Mouse (Mus musculus): Measurements from ENCODE around the gene Nes.

The Nes gene

DNA sequence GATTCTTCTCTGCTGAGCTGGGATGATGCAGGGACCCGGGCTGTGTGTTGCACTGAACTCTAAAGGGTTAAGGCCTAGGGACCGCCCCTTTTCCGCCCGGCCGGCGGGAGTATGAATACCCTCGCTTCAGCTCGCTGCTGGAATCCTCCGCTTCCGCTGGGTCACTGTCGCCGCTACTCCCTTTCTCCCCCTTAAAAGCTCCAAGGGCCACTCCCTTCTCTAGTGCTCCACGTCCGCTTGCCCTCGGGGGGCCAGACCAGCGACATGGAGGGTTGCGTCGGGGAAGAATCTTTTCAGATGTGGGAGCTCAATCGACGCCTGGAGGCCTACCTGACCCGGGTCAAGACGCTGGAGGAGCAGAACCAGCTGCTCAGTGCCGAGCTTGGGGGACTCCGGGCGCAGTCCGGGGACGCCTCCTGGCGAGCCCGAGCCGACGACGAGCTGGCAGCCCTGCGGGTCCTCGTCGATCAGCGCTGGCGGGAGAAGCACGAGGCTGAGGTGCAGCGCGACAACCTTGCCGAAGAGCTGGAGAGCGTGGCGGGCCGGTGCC lies at the start of gene Nes:
Gene Nes, plus strand, starts transcription at position 140 of the 550 bp plus-strand sequence.
- peak; percentile 70 to 77 for DNase-seq

GRCm38 (mm10) chr3:87924996-87925395 lies 45.9 kb upstream of the Nes start:
- DNase-seq = no peak

DNA sequence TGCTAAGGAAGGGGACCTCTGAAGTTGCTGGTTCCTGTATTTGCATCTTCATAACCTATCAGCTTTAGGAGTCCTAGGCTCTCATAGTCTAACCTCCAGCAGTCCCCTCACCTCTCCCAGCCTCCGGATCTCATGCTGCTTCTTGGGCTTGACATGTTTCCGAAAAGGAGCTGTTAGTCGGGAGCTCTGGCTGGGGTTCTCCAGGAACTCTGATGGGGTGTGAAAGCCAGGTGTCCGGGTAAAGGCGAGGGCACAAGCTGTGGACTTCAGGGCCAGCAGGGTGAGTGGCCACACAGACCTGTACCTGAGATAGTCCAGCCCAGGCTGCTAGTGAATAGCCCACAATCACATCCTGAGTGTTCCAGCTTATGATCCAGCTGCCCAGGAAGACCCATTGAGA lies 43.4 kb upstream of the Nes start:
- DNase-seq = no peak

GRCm38 (mm10) chr3:87929341-87930077 lies 41.4 kb upstream of the Nes start:
- DNase-seq = no peak

DNA sequence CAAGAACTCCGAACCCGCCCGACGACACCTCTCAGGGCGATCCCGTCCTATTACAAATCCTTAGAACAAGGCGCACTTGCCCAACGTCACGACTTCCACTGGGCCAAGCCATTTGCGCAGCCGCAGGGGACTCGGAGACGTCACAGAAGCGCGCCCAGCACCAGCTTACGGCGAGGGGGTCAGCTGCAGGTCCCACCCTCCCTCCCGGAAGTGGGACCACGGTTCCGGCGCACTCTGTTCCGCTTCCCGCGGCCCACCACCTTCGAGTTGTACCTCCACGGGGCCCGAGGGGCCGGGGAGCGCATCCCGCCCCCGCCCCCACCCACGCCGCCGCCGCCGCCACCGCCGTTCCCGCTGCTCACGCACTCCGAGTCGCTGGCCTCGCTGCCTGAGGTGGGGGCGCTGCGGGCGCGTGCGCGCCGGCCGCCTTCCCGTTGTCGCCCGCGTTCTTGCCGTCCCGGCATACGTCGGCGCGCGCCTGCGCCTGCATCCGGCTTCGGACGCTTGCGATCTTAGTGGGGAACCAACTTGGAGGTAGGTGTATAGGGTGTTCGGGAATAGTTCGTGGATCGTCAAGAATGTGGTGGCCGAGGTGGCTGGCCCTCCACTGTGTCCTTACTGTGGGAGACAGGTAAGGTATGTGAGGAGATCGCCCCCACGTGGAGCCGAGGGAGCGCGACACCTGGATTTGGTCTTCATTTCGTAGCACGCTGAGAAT lies 40.6 kb upstream of the Nes start, which contains the start of the genes Isg20l2 and Rrnad1:
Gene Isg20l2, plus strand, starts transcription at position 237 of the 718 bp plus-strand sequence.
Gene Rrnad1, minus strand, starts transcription at position 640 of the 718 bp plus-strand sequence.
- peak; percentile 98 for DNase-seq

- peak in 1 of 2 experiments; percentile 72 for DNase-seq
Measured at GRCm38 (mm10) chr3:87934026-87934425, 36.9 kb upstream of the Nes start.

DNA sequence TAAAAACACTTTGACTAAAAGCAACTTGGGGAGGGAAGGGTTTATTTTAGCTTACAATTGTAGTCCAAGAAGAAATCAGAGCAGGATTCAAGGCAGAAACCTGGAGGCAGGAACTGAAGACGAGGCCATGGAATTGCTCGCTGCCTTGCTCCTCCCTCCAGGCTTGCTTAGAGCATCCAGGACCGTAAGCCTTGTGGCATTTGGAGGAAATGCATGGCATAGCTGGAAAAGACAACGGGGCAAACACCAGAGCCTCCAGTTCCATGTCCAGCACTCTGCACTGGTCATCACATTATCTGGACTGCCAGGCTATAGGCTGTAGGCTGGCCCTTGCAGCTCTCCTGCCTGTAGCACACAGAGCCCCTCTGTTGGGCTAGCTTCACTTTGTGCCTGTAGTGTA lies 36.4 kb upstream of the Nes start:
- no peak for DNase-seq

- peak; percentile 48 to 63 for DNase-seq
Measured at GRCm38 (mm10) chr3:87935201-87935600, 35.7 kb upstream of the Nes start.

GRCm38 (mm10) chr3:87935776-87936175 lies 35.1 kb upstream of the Nes start:
- DNase-seq = peak; percentile 79 to 96

GRCm38 (mm10) chr3:87940611-87941010 lies 30.3 kb upstream of the Nes start:
- no peak for DNase-seq

DNA sequence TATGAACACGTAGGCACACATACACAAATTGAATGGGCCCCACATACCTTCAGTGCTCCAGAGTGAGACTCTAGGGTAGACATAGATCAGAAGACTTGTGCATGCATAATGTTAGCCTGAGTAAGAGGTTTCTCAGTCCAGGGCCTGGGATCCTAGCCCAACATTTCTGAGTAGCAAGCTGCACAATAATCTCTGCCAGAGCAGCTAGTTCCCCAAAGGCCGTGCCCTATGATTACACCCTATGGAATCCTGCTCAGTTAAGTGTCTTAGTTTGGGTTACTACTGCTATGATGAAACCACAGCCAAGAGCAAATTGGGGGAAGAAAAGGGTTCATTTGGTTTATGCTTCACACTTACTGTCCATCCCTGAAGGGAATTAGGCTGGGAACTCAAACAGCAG lies 28.4 kb upstream of the Nes start:
- DNase-seq = no peak

- DNase-seq = no peak
Measured at GRCm38 (mm10) chr3:87943586-87943985, 27.3 kb upstream of the Nes start.

DNA sequence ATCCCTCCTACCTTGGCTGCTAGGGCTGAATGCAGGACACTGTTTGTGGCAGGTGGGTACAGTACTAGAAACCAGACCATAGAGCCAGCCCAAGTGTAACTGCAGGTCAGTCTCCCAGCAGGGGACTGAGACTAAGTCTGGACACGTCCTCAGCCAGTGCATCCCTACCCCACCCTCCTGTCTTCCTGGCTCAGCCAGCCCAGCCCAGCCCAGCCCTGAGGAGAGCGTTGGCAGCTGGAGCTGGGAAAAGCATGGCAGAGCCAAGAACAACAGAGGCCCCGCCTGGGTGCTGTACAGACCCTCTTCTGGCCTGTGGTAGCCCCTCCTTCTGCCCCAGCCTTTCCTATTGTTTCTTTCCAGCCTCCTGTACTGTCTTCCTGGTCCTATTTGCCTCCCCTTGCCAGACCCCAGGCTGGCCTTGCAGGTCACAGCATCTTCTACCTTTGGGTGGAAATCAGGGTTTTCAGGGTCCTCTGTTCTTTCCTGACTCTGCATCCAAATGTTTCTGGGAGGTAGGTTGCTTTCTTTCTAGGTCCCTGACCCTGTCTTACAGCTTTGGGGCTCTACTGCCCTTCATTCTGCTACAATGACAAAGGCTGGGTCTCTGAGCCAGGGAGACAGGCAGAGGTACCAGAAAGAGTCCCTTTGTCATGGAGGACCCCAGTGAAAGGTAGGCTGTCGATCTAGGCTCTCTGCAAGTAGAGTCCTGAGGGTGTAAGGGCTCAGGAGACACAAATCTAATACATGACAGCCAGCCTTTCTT lies 25.9 kb upstream of the Nes start:
- DNase-seq = no peak

DNA sequence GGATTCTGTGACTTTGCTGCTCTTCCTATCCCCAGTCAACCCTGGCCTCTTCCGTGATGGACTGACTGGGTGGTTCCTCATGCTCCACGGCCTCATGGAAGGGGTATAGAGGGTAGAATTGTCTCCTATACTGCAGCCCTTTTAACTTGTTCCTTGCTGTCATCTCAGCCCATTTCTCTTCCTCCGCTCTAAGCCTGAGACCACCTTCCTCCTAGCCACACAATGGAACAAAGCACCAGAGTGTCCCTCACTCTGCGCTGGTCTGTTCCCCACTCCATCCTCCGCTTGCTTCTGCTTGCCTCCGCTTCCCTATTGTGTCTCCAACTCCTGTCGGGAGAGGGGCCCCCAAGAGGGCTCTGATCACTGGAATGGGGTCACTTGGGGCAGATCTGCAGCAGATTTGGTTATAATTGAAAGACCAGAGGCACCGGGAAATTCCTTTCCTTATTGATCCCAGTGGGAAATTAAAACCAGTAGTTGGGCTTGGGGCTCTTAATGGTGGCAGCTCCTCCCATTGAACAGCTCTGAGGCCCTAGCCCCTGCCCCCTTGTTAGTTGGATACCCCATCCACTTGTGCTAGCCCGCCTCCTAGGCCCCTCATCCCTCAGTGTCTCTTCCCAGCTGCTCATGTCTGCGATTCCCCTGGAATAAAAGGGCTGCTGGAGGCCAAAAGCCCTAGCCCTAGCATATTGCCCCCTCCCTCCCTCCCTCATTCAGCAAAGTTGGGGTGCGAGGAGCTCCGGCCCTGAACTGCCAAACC lies 24.9 kb upstream of the Nes start:
- DNase-seq = no peak

DNA sequence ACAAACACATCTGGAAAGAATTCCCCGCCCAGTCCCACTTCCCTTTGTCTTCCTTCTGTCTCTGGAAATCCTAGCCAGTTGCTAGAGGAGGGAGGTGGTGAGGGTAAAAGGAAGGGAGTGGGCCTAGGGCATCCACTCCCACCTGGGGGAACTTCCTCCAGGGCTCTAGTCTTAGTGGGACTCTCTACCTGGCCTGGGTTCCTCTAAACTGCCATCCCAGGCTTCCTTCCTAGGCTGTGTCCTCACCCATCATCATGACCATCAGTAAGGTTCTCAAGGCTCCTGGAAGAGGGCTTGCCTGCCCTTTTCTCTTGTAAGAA lies 24.4 kb upstream of the Nes start:
- no peak for DNase-seq

- no peak for DNase-seq
Measured at GRCm38 (mm10) chr3:87947056-87947810, 23.6 kb upstream of the Nes start.

GRCm38 (mm10) chr3:87947811-87948199 lies 23.1 kb upstream of the Nes start:
- DNase-seq = no peak

- no peak for DNase-seq
Measured at GRCm38 (mm10) chr3:87948378-87949265, 22.3 kb upstream of the Nes start, which contains the start of gene Crabp2. Gene Crabp2, plus strand, starts transcription at chr3:87948666.

- DNase-seq = no peak
Measured at GRCm38 (mm10) chr3:87949266-87949954, 21.5 kb upstream of the Nes start.

DNA sequence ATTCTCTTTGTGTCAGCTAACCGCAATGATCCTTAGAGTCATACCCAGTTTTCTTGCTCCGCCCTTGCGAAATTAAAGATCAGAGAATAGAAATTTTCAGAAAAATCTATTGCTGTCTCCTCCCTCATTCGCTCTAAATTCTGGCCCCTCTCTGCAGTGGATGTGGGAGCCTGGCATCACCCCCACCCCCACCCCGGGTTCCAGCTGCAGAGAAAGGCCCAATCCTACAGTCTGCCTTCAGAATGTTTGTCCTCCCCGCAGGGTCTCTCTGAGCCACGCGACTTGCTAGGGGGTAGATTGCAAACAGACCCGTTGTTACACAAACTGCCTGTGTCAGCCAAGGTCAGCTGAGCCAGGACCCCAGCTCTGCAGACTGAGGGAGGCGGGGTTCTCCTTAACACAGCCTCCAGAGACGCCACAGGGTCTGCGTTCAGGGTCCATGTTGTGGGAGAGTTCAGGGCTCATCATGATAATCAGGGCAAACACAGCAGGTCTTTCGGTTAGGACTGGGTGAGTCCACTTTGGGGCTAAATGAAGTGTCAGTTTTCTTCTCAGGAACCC lies 20.8 kb upstream of the Nes start:
- no peak for DNase-seq
